Mouse (Mus musculus) intestine, embryonic 16.5 days (tissue): ENCODE measurements at regions not wholly inside any gene's neighbourhood (a gene's known extent, or its start where the extent isn't known, plus 50 kb on each side); places are given as distances from the start of the nearest gene placed in this dataset.
A peak's percentile ranks its signal among the peaks of the same experiment; 100 is the strongest.

Experiments
- ATAC-seq: fragments of 200-750 bp; cut with Nextera tagmentation; 2 replicates; pipeline ENCODE4 v1.8.0; 2017; ENCODE audit warnings: moderate TSS enrichment, moderate library complexity
- H3K27ac ChIP-seq: fragments of 300-500 bp; sonication (generic); 2 replicates; pipeline ENCODE4 v1.5.1; 2014; ENCODE audit warnings: mild to moderate bottlenecking, low read length
- H3K27me3 ChIP-seq: fragments of 300-500 bp; sonication (generic); replicated peaks from 2 replicates; pipeline ENCODE4 v1.6.1; 2014; ENCODE audit warnings: low read length, control low read depth, mixed read lengths; ENCODE audit not compliant: control insufficient read depth, insufficient read depth
- H3K36me3 ChIP-seq: fragments of 300-500 bp; sonication (generic); 2 replicates; pipeline ENCODE4 v1.6.1; 2014; ENCODE audit warnings: low read length, control low read depth; ENCODE audit not compliant: control insufficient read depth, insufficient read depth
- H3K4me1 ChIP-seq: fragments of 300-500 bp; sonication (generic); 2 replicates; pipeline ENCODE4 v1.6.1; 2014; ENCODE audit warnings: low read length, control low read depth, mixed read lengths; ENCODE audit not compliant: control insufficient read depth, insufficient read depth
- H3K4me2 ChIP-seq: fragments of 300-500 bp; sonication (generic); 2 replicates; pipeline ENCODE4 v1.6.1; 2014; ENCODE audit warnings: low read depth, low read length, control low read depth
- H3K4me3 ChIP-seq: fragments of 300-500 bp; sonication (generic); 2 replicates; pipeline ENCODE4 v1.5.1; 2014; ENCODE audit warnings: mild to moderate bottlenecking, low read length
- H3K9ac ChIP-seq: fragments of 300-500 bp; sonication (generic); 2 replicates; pipeline ENCODE4 v1.6.1; 2014; ENCODE audit warnings: low read depth, low read length
- H3K9me3 ChIP-seq: fragments of 300-500 bp; sonication (generic); 2 replicates; pipeline ENCODE4 v1.6.1; 2016; ENCODE audit warnings: low read length, control low read depth; ENCODE audit not compliant: control insufficient read depth
- whole genome bisulfite sequencing: fragments of 180-500 bp; shearing (Covaris S2); extraction: QIAGEN DNeasy Blood & Tissue Kit; methylation state at CpG from one replicate; pipeline ENCODE4 v1.1.7; 2014; 5-methylcytosine and 5-hydroxymethylcytosine counted together

DNA sequence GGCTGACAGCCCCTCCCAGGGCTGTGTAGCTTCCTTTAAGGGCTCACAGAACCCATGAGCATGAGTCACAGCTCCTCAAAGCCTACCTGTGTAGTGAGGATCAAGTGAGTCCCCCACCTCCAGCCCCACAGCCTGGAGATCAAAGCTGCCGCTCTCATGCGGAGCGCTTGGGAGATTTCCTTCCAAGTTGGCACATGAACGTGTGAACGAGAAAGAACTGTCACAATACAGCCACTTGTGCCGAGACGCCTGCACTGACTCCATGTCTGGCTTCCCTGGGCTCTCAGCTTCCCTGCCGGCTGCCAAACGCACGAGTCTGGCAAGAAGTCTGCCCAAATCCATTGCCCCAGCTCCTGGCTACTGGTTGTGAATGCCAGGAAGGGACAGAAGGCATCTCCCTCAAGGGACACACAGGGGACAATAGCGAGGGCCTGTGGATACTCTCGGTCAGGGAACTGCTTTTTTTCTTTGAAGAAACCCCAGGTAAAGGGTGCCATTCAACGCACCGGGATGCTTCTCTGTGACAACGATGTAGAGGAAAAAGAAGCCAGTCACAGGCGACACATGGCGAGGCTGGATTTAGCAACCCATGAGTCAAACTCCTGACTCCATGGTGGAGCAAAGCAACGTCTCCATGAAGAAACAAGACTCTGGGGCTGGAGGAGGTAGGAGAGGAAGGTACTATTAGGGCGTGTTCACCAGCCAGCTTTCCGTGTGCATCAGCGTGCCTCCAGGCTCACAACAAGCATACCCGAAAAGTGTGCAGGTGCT, 410.2 kb downstream of the Sox9 start:
- H3K4me3 ChIP-seq, result no peak overlapping the region
- H3K9me3 ChIP-seq, result no peaks in the 10 kb centered on the region
- H3K4me1 ChIP-seq, result peaks cover 9% of the 10 kb centered on the region; the same call in 1 of the 2 replicates
- H3K9ac ChIP-seq, result peak overlapping the region; percentile 23; the same call in 1 of the 2 replicates
- WGBS, result 58% methylated on average over 22 of the region's 22 CpGs
- H3K36me3 ChIP-seq, result no peaks in the 10 kb centered on the region
- H3K4me2 ChIP-seq, result no peak overlapping the region
- H3K27me3 ChIP-seq, result no peaks in the 10 kb centered on the region
- H3K27ac ChIP-seq, result no peak overlapping the region
- peak; percentile 45 for ATAC-seq

DNA sequence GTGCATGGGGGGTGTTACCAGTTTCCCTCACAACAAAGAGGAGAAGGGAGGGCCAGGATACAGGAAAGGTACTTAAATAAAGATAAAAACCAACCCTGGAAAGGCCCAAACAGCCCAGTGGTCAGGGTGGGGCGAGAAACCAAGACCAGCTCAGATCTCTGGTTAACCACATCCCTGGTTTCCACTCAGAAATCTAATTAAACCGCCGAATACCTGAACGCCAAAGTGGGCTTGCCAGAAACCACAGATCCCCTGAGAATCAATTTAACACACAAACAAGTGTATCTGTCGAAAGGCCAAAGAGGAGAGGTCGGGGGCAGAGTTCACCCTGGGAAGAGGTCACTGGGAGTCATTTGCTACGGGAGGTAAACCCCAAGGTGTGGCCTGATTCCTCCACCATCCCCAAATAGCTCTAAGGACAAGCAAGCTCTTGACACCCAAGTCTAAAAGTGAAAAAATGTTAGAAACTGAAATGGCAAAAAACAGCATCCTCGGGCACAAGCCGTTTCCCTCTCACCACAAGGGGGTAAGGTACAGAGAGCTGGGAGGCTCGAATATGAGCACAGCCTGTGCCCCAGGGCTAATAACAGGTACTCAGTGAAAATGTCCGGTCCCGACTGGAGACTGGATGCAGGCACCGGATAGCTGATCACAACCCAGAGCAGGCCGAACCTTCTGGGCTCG, 412.3 kb downstream of the Sox9 start:
- Histone ChIP-seq H3K4me1 (peaks cover 12% of the 10 kb centered on the region), H3K27me3 (no peaks in the 10 kb centered on the region), H3K4me2 (no peak overlapping the region), H3K9ac (no peak overlapping the region), H3K27ac (no peak overlapping the region), H3K9me3 (no peaks in the 10 kb centered on the region), H3K36me3 (no peaks in the 10 kb centered on the region), H3K4me3 (no peak overlapping the region)
- no peak for ATAC-seq
- WGBS, result 71% methylated on average over 15 of the region's 15 CpGs
